Mouse (Mus musculus) forebrain, postnatal 0 days (tissue): ENCODE measurements around the gene Tuba4a. TPM values are rescaled to one million over a fixed set of nuclear protein-coding genes. Genes with fewer than 3 reads are reported as not detected.
A peak's percentile ranks its signal among the peaks of the same experiment; 100 is the strongest.

ENCODE experiments used
- ATAC-seq: fragments of 200-750 bp; cut with Nextera tagmentation; 2 replicates; pipeline ENCODE4 v1.8.0; 2017; ENCODE audit warnings: mild to moderate bottlenecking, moderate library complexity
- DNase-seq: peaks from one replicate; pipeline ENCODE4 v3.0.0-alpha.2; 2015
- H3K27ac ChIP-seq: fragments of 300-500 bp; sonication (generic); 2 replicates; pipeline ENCODE4 v1.5.1; 2014; ENCODE audit warnings: low read depth, mild to moderate bottlenecking, antibody characterized with exemption, low read length, moderate library complexity, mixed read lengths
- H3K27me3 ChIP-seq: fragments of 300-500 bp; sonication (generic); 2 replicates; pipeline ENCODE4 v1.6.1; 2014; ENCODE audit warnings: mild to moderate bottlenecking, low read length, mixed read lengths; ENCODE audit not compliant: insufficient read depth
- H3K36me3 ChIP-seq: fragments of 300-500 bp; sonication (generic); 2 replicates; pipeline ENCODE4 v1.6.1; 2014; ENCODE audit warnings: mild to moderate bottlenecking, moderate library complexity; ENCODE audit not compliant: insufficient read depth
- H3K4me1 ChIP-seq: fragments of 300-500 bp; sonication (generic); 2 replicates; pipeline ENCODE4 v1.6.1; 2014; ENCODE audit warnings: antibody characterized with exemption; ENCODE audit not compliant: insufficient read depth
- H3K4me2 ChIP-seq: fragments of 300-500 bp; sonication (generic); 2 replicates; pipeline ENCODE4 v1.6.1; 2014; ENCODE audit warnings: low read depth, mild to moderate bottlenecking, moderate library complexity
- H3K4me3 ChIP-seq: fragments of 300-500 bp; sonication (generic); 2 replicates; pipeline ENCODE4 v1.5.1; 2014; ENCODE audit warnings: low read depth, low read length, mixed read lengths
- H3K9ac ChIP-seq: fragments of 300-500 bp; sonication (generic); 2 replicates; pipeline ENCODE4 v1.6.1; 2014; ENCODE audit warnings: mild to moderate bottlenecking
- H3K9me3 ChIP-seq: fragments of 300-500 bp; sonication (generic); 2 replicates; pipeline ENCODE4 v1.6.1; 2016; ENCODE audit warnings: low read length
- CTCF ChIP-seq: sonication (generic); IDR thresholded peaks from 2 replicates; pipeline ENCODE4 v1.5.1; 2016; ENCODE audit warnings: antibody characterized with exemption, control low read depth, low read depth
- WGBS: fragments of 180-500 bp; shearing (Covaris S2); extraction: QIAGEN DNeasy Blood & Tissue Kit; methylation state at CpG from one replicate; pipeline ENCODE4 v1.1.7; 2014; 5-methylcytosine and 5-hydroxymethylcytosine counted together
- polyA plus RNA-seq: library from polyadenylated mRNA; unstranded; fragments of >200 nt; fragmentation: Nextera tagmentation; extraction: Ambion mirVana; gene quantifications from 2 replicates; pipeline ENCODE4 v1.2.1, GENCODE M21; 2015
- total RNA-seq: library from RNA; depleted of rRNA; stranded (reverse); fragments of >200 nt; gene quantifications from 2 replicates; pipeline ENCODE4 v1.2.3, GENCODE M21; 2014

Gene Tuba4a
- total and polyA plus RNA-seq, 2 experiments from 2014 or later = 58.5 to 87.1 TPM

DNA sequence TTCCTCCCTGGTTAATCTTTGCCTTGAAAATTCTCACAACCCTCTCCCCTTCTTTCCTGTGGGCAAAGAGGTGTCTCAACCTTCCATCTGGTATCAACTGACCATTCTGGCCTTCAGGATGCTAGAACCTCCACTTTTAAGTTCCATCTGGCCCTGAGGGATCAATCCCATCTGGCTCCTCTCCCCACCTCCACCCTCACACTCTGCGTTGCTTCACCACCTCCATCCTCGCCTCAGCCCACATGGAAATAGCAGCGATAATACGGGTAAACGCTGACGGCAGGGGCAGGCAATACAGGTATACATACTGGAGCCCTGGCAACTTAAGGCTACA, 1.8 kb downstream of the Tuba4a start:
- Histone ChIP-seq H3K27me3 (peaks cover 20% of the 10 kb centered on the region), H3K36me3 (peaks cover 30% of the 10 kb centered on the region), H3K4me2 (peak overlapping the region; percentile 98), H3K4me1 (peaks cover 4% of the 10 kb centered on the region), H3K9ac (peak overlapping the region; percentile 64; the same call in 1 of the 2 replicates), H3K27ac (no peak overlapping the region), H3K4me3 (peak overlapping the region; percentile 56), H3K9me3 (no peaks in the 10 kb centered on the region)
- ATAC-seq (no peak), DNase-seq (no peak)
- TF ChIP-seq CTCF = no peak
- WGBS = 9% methylated on average over 6 of the region's 6 CpGs

DNA sequence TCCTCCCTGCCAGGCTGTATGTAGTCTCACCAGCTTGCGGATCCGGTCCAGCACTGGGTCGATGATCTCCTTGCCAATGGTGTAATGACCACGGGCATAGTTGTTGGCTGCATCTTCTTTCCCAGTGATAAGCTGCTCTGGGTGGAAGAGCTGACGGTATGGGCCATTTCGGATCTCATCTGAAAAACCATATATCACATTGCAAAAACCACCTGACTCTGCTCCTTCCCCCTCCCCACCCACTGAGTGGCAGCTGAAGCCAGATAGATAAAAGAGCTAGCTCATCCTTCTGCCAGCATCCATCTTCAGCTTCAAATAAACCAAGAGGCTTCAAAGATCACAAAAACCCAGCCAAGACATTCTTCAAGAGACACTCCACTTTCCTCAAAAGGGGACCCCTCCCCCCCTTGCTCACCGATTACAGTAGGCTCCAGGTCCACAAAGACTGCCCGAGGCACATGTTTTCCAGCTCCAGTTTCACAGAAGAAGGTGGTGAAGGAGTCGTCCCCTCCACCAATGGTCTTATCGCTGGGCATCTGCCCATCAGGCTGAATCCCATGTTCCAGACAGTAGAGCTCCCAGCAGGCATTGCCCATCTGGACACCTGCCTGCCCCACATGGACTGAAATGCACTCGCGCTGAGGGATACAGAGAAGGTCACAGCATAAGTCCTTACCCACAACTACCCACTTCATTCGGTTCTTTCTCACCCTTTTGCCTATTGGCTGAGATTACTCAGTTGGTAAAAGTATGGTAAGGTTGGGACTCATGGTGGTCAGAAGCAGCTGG, 2.7 kb downstream of the Tuba4a start:
- Histone ChIP-seq H3K4me1 (peaks cover 5% of the 10 kb centered on the region), H3K4me3 (no peak overlapping the region), H3K36me3 (peaks cover 36% of the 10 kb centered on the region), H3K9me3 (no peaks in the 10 kb centered on the region), H3K4me2 (no peak overlapping the region), H3K27me3 (peaks cover 20% of the 10 kb centered on the region), H3K9ac (no peak overlapping the region), H3K27ac (no peak overlapping the region)
- TF ChIP-seq CTCF = no peak
- 82% methylated on average over 13 of the region's 13 CpGs for WGBS
- ATAC-seq (no peak), DNase-seq (no peak)

DNA sequence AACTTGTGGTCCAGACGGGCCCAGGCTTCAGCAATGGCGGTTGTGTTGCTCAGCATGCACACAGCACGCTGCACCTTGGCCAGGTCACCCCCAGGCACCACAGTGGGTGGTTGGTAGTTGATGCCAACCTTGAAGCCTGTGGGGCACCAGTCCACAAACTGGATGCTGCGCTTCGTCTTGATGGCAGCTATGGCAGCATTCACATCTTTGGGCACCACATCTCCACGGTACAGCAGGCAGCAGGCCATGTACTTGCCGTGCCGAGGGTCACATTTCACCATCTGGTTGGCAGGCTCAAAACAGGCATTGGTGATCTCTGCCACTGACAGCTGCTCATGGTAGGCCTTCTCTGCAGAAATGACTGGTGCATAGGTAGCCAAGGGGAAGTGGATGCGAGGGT, 3.9 kb downstream of the Tuba4a start:
- H3K4me3 ChIP-seq = no peak overlapping the region
- no peak overlapping the region for H3K4me2 ChIP-seq
- H3K36me3 ChIP-seq = peaks cover 38% of the 10 kb centered on the region
- H3K4me1 ChIP-seq = peaks cover 13% of the 10 kb centered on the region
- H3K9me3 ChIP-seq = no peaks in the 10 kb centered on the region
- DNase-seq = no peak
- peaks cover 12% of the 10 kb centered on the region for H3K27me3 ChIP-seq
- no peak for ATAC-seq
- 90% methylated on average over 9 of the region's 9 CpGs for WGBS
- no peak for TF ChIP-seq CTCF
- no peak overlapping the region for H3K9ac ChIP-seq
- no peak overlapping the region for H3K27ac ChIP-seq

DNA sequence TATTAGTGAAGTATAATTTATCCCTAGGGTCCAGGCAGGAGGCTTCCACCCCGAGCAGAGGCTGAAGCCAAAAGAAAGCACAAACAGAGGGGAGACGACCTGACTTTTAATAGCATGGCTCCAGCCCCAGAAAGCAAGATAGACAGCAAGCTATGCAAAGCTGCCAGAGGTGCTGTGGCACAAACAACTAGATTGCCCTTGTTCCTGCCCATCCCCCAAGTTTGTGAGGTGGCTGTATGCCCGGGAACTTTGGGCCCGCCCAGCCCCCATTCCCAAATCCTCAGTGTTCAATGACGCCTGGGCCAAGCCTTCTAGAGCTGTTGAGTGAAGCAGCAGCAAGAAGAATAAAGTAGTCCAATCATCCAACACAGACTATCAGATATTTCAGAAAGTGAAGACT, 4.8 kb downstream of the Tuba4a start:
- DNase-seq (no peak), ATAC-seq (no peak)
- peaks cover 38% of the 10 kb centered on the region for H3K36me3 ChIP-seq
- H3K4me3 ChIP-seq = no peak overlapping the region
- H3K9ac ChIP-seq = no peak overlapping the region
- H3K27me3 ChIP-seq = peaks cover 3% of the 10 kb centered on the region; the same call in 1 of the 2 replicates
- no peak for TF ChIP-seq CTCF
- H3K9me3 ChIP-seq = no peaks in the 10 kb centered on the region
- 61% methylated on average over 5 of the region's 5 CpGs for WGBS
- no peak overlapping the region for H3K27ac ChIP-seq
- peaks cover 13% of the 10 kb centered on the region for H3K4me1 ChIP-seq
- H3K4me2 ChIP-seq = no peak overlapping the region

DNA sequence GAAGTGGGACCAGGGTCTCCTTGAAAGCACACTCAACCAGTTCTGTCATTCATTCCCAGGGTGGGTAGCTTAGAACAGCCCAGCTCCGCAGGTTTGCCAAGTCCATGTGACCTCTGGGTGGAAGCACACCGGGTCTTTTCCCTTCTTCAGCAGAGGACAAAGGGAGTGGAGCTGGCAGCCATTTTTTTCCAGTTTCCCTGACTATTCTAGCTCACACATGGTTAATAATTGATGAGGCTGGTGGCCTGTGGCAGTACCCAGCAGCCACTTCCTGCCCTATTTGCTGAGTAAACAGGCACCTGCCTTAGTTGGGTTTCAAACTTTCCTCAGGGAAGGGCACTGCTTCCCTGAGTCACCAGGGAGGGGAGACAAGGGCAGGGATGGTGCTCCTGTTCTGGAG, 5.2 kb downstream of the Tuba4a start:
- H3K9ac ChIP-seq = no peak overlapping the region
- H3K27ac ChIP-seq = no peak overlapping the region
- H3K4me2 ChIP-seq = no peak overlapping the region
- ATAC-seq = no peak
- no peak for DNase-seq
- peaks cover 38% of the 10 kb centered on the region for H3K36me3 ChIP-seq
- H3K4me3 ChIP-seq = no peak overlapping the region
- peaks cover 16% of the 10 kb centered on the region for H3K4me1 ChIP-seq
- H3K9me3 ChIP-seq = no peaks in the 10 kb centered on the region
- 78% methylated on average over 2 of the region's 2 CpGs for WGBS
- H3K27me3 ChIP-seq = no peaks in the 10 kb centered on the region
- TF ChIP-seq CTCF = no peak

DNA sequence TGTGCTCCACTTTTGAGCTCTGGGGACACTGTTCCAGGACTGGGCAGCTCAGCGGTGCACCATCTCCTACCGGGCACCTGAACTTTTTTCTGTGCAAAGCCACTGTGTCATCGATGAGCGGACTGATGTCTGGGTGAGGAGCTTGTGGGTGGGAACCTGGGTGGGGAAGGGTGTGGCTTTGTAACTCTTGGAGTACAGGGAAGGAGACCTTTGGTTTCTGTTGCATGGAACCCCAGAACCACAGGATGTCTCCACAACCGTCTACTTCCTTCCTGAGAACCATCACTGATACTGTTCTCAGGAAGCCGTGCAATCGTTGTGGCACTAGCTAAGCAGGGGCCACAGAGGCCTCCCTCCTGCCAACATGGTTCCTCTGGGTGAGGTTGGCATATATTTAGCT, 6.6 kb downstream of the Tuba4a start:
- 95% methylated on average over 7 of the region's 7 CpGs for WGBS
- H3K4me1 ChIP-seq = peaks cover 18% of the 10 kb centered on the region; the same call in 1 of the 2 replicates
- no peak overlapping the region for H3K9ac ChIP-seq
- no peaks in the 10 kb centered on the region for H3K27me3 ChIP-seq
- no peaks in the 10 kb centered on the region for H3K9me3 ChIP-seq
- H3K27ac ChIP-seq = no peak overlapping the region
- ATAC-seq (no peak), DNase-seq (no peak)
- H3K4me2 ChIP-seq = no peak overlapping the region
- H3K4me3 ChIP-seq = no peak overlapping the region
- peaks cover 38% of the 10 kb centered on the region for H3K36me3 ChIP-seq
- TF ChIP-seq CTCF = no peak

DNA sequence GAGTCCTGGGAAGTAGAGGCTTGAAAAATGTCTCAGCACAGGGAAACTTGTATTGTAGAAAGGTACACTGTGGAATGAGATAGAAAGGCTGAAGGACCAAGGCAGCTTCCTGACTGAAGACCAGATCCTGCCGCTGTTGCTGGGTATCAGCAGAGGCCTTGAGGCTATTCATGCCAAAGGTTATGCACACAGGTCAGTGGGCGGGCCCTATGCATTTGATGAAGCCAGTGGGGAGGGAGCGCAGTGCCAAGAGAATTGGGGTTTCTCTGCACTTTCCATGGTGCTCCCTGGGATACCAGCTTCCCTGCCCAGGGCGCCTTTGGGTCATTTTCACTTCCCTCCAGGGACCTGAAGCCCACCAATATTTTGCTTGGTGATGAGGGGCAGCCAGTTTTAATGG, 7.1 kb downstream of the Tuba4a start:
- Histone ChIP-seq H3K4me3 (no peak overlapping the region), H3K9ac (no peak overlapping the region), H3K4me2 (no peak overlapping the region), H3K9me3 (no peaks in the 10 kb centered on the region), H3K4me1 (peaks cover 18% of the 10 kb centered on the region; the same call in 1 of the 2 replicates), H3K27me3 (no peaks in the 10 kb centered on the region), H3K36me3 (peaks cover 38% of the 10 kb centered on the region), H3K27ac (no peak overlapping the region)
- 88% methylated on average over 4 of the region's 4 CpGs for WGBS
- DNase-seq = no peak
- ATAC-seq = no peak
- TF ChIP-seq CTCF = no peak
